7 mouse cellular contexts compared by ENCODE assay signal in the genomic region with DNA sequence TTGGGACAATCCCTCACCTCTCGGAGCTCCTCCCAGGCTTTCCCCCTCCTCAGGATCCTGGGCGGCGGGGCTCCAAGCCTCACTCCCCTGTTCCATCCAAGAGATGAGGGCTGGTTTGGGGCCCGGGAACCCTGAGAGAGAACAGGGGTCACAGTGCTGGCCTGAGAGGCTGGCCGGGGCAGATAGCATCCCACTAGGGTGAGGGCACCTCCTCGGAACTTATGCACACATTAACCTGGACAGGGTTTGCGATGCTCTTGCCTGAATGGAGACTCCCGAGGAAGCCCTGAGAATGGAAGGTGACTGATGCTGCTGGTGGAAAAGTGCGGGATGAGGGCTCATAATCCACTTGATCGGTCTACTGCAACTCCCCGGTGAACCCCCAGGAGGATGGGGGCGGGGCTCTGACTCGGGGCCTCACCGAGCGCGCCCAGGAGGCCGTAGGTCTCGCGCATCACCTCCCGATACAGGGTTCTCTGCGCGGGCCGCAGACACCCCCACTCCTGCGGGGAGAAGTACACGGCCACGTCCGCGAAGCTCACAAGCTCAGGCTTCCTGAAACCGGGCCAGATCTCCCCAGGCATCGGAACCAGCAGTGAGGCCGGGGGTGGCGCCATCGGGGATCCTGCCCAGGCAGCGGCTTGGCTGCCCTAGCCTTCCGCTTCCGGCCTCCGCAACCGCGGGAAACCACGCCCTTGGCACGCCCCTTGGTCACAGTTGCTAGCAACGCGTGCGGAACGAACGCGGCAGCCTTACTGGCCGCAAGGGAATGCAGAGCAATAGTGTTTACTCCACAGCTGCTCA. TPM values are rescaled to one million over a fixed set of nuclear protein-coding genes. Genes with fewer than 3 reads are reported as not detected.
DNase-seq lines count a peak whose midpoint lies in the region; ATAC-seq lines count a peak whose summit lies in the region.

A gene (minus strand): TSS at position 681 of the 804 bp plus-strand sequence.

- ATAC-seq in embryonic facial prominence, embryonic 11.5 days (replicated peaks; ENCODE audit: insufficient number of reproducible peaks, low FRiP score, low TSS enrichment, low read depth) = peak; percentile 91
- ATAC-seq in granulocyte monocyte progenitor cell, adult 5-6 weeks (replicated peaks; ENCODE audit: poor library complexity, severe bottlenecking) = peak; percentile 97
- ATAC-seq in midbrain, embryonic 13.5 days = peak; percentile 97

- peak within 1 kb of the TSS; percentile 80 for H3K4me3 ChIP-seq in embryonic facial prominence, embryonic 11.5 days (ENCODE audit: low read depth, low read length)
- peak within 1 kb of the TSS; percentile 82 for H3K4me3 ChIP-seq in limb, embryonic 10.5 days
- peak within 1 kb of the TSS; percentile 83 for H3K4me3 ChIP-seq in midbrain, embryonic 13.5 days (replicated peaks)

- H3K36me3 ChIP-seq in embryonic facial prominence, embryonic 11.5 days (replicated peaks; ENCODE audit: control insufficient read depth, insufficient read depth, low read depth, low read length) = peaks cover 2% of the 10 kb centered on the region; the same call in 1 of the 2 replicates
- H3K36me3 ChIP-seq in limb, embryonic 10.5 days = peaks cover 29% of the 10 kb centered on the region
- peaks cover 21% of the 10 kb centered on the region for H3K36me3 ChIP-seq in midbrain, embryonic 13.5 days

- peak within 1 kb of the TSS; percentile 92 for H3K4me2 ChIP-seq in embryonic facial prominence, embryonic 11.5 days (ENCODE audit: low read depth, low read length)
- peak within 1 kb of the TSS; percentile 97 for H3K4me2 ChIP-seq in midbrain, embryonic 13.5 days (replicated peaks)

- no peaks in the 10 kb centered on the region for H3K9me3 ChIP-seq in embryonic facial prominence, embryonic 11.5 days (replicated peaks; ENCODE audit: control insufficient read depth, low read length)
- H3K9me3 ChIP-seq in limb, embryonic 10.5 days (replicated peaks) = no peaks in the 10 kb centered on the region
- H3K9me3 ChIP-seq in midbrain, embryonic 13.5 days = no peaks in the 10 kb centered on the region

- no peak within 1 kb of the TSS for H3K27ac ChIP-seq in embryonic facial prominence, embryonic 11.5 days (replicated peaks; ENCODE audit: low read depth, low read length)
- H3K27ac ChIP-seq in limb, embryonic 10.5 days = peak within 1 kb of the TSS; percentile 91
- H3K27ac ChIP-seq in midbrain, embryonic 13.5 days = peak within 1 kb of the TSS; percentile 71

- H3K27me3 ChIP-seq in embryonic facial prominence, embryonic 11.5 days (ENCODE audit: control insufficient read depth, insufficient read depth, low read length) = no peaks in the 10 kb centered on the region
- H3K27me3 ChIP-seq in limb, embryonic 10.5 days (ENCODE audit: low read depth, poor library complexity, severe bottlenecking) = peaks cover 15% of the 10 kb centered on the region
- H3K27me3 ChIP-seq in midbrain, embryonic 13.5 days = peaks cover 12% of the 10 kb centered on the region

- 1% methylated on average over 48 of the region's 48 CpGs for WGBS in embryonic facial prominence, embryonic 11.5 days
- WGBS in limb, embryonic 10.5 days = 1% methylated on average over 48 of the region's 48 CpGs
- under 1% methylated on average over 47 of the region's 48 CpGs for WGBS in midbrain, embryonic 13.5 days

- peak within 1 kb of the TSS; percentile 92 for H3K9ac ChIP-seq in embryonic facial prominence, embryonic 11.5 days (replicated peaks; ENCODE audit: low read length)
- H3K9ac ChIP-seq in midbrain, embryonic 13.5 days (replicated peaks) = peak within 1 kb of the TSS; percentile 94

- peak; percentile 98 for DNase-seq in adrenal gland, postnatal 14 days
- peak; percentile 96 for DNase-seq in embryonic facial prominence, embryonic 11.5 days (ENCODE audit: low spot score)
- peak; percentile 93 for DNase-seq in kidney, adult 11 months
- peak; percentile 98 for DNase-seq in limb, embryonic 10.5 days (ENCODE audit: low spot score)
- DNase-seq in spleen, adult 12 weeks (ENCODE audit: low spot score) = peak; percentile 96

- no peaks in the 10 kb centered on the region for H3K4me1 ChIP-seq in embryonic facial prominence, embryonic 11.5 days (ENCODE audit: control insufficient read depth, insufficient read depth, low read length)
- H3K4me1 ChIP-seq in limb, embryonic 10.5 days = peaks cover 15% of the 10 kb centered on the region
- peaks cover 15% of the 10 kb centered on the region for H3K4me1 ChIP-seq in midbrain, embryonic 13.5 days (replicated peaks)

RNA-seq across cellular contexts. Expression of the gene that starts here (rescaled TPM):
- total RNA-seq in adrenal gland, postnatal 14 days (2021) = 8.9 and 11.9 TPM in 2 replicates
- polyA plus RNA-seq in embryonic facial prominence, embryonic 11.5 days (2014; fragmentation: Nextera tagmentation; extraction: Ambion mirVana) = 27.3 and 29.8 TPM in 2 replicates
- 13.5 and 17.6 TPM in 2 replicates for total RNA-seq in granulocyte monocyte progenitor cell, adult 5-6 weeks (2014; fragmentation: Nextera tagmentation)
- total RNA-seq in granulocyte monocyte progenitor cell, adult 5-6 weeks (2017) = 7.1 and 12.5 TPM in 2 replicates
- polyA plus RNA-seq in limb, embryonic 10.5 days (2016; fragmentation: Nextera tagmentation; extraction: Ambion mirVana) = 29.5 and 37.0 TPM in 2 replicates
- polyA plus RNA-seq in midbrain, embryonic 13.5 days (2015; fragmentation: Nextera tagmentation; extraction: Ambion mirVana) = 34.8 and 35.6 TPM in 2 replicates
